ENCODE assay signal across 8 mouse cellular contexts in the genomic region with DNA sequence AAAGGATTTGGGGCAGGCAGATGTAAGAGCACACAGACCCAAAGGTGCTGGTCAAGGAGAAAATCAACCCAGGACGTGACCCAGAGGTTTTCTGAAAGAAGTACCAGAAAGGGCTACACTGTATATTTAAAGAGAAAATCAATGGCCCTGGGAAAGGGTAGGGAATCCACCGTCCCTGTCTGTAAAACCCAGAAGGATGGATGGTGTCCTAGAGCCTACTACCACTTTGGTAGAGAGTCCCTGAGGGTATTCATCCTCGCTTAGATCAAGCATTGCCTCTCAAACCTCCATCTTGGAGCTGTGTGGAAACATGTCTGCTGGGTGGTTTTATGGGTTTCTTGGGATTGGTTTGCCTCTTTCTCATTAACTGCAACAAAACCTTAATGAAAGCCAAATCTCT. TPM values are rescaled to one million over a fixed set of nuclear protein-coding genes. Genes with fewer than 3 reads are reported as not detected.
DNase-seq lines count a peak whose midpoint lies in the region; ATAC-seq lines count a peak whose summit lies in the region.

No protein-coding gene starts in this region.

- peak overlapping the region; percentile 82 for H3K9ac ChIP-seq in liver, embryonic 12.5 days

- no peaks in the 10 kb centered on the region for H3K27me3 ChIP-seq in liver, embryonic 12.5 days (replicated peaks)

- no peaks in the 10 kb centered on the region for H3K36me3 ChIP-seq in liver, embryonic 12.5 days

- H3K4me2 ChIP-seq in liver, embryonic 12.5 days: peak overlapping the region; percentile 99

- peak; percentile 46 for DNase-seq in cerebellum, adult 9-10 months
- DNase-seq in cerebellum, adult 18-20 months: no peak
- DNase-seq in thymus, postnatal 14 days: peak; percentile 16
- DNase-seq in thymus, postnatal 0 days (ENCODE audit: low spot score): no peak
- no peak for DNase-seq in layer of hippocampus, postnatal 14 days (ENCODE audit: low spot score in 2 of 2)
- DNase-seq in right cerebral cortex, adult 18-20 months: no peak
- DNase-seq in left cerebral cortex, adult 9 months (ENCODE audit: low spot score in 2 of 2): no peak

- 51% methylated on average over 3 of the region's 3 CpGs for WGBS in liver, embryonic 12.5 days (ENCODE audit: insufficient replicate concordance)

- no peaks in the 10 kb centered on the region for H3K9me3 ChIP-seq in liver, embryonic 12.5 days (replicated peaks)

- peak overlapping the region; percentile 80 for H3K4me3 ChIP-seq in liver, embryonic 12.5 days

- no peak for ATAC-seq in liver, embryonic 12.5 days

- peak overlapping the region; percentile 79; the same call in 1 of the 2 replicates for H3K27ac ChIP-seq in liver, embryonic 12.5 days

- H3K4me1 ChIP-seq in liver, embryonic 12.5 days: peaks cover 41% of the 10 kb centered on the region

RNA-seq across cellular contexts. Expression of a gene that starts 1.0 kb away (rescaled TPM):
- 106 and 112 TPM in 2 replicates for polyA plus RNA-seq in thymus, postnatal 0 days (2015; fragmentation: Nextera tagmentation; extraction: Ambion mirVana)
- polyA plus RNA-seq in liver, embryonic 12.5 days (2016; fragmentation: Nextera tagmentation; extraction: Ambion mirVana): 9.2 and 10.4 TPM in 2 replicates
- total RNA-seq in layer of hippocampus, postnatal 14 days (2021): 10 to 100 TPM; 19.3 to 21.3 TPM

RNA-seq across cellular contexts. Expression of a gene that starts 1.1 kb away (rescaled TPM):
- 127 and 129 TPM in 2 replicates for polyA plus RNA-seq in thymus, postnatal 0 days (2015; fragmentation: Nextera tagmentation; extraction: Ambion mirVana)
- 19.7 and 21.7 TPM in 2 replicates for polyA plus RNA-seq in liver, embryonic 12.5 days (2016; fragmentation: Nextera tagmentation; extraction: Ambion mirVana)
- 10 to 100 TPM; 38.5 to 42.3 TPM for total RNA-seq in layer of hippocampus, postnatal 14 days (2021)

RNA-seq across cellular contexts. Expression of a gene that starts 45.4 kb away (rescaled TPM):
- polyA plus RNA-seq in thymus, postnatal 0 days (2015; fragmentation: Nextera tagmentation; extraction: Ambion mirVana): 0.19 and 0.38 TPM in 2 replicates
- polyA plus RNA-seq in liver, embryonic 12.5 days (2016; fragmentation: Nextera tagmentation; extraction: Ambion mirVana): not detected in 2 replicates
- total RNA-seq in layer of hippocampus, postnatal 14 days (2021): under 1 TPM in 1 of 2 experiments, not detected in 1; 0.41 TPM

RNA-seq across cellular contexts. Expression of a gene that starts 52.6 kb away (rescaled TPM):
- polyA plus RNA-seq in thymus, postnatal 0 days (2015; fragmentation: Nextera tagmentation; extraction: Ambion mirVana): 6.8 and 7.2 TPM in 2 replicates
- not detected in 2 replicates for polyA plus RNA-seq in liver, embryonic 12.5 days (2016; fragmentation: Nextera tagmentation; extraction: Ambion mirVana)
- not detected for total RNA-seq in layer of hippocampus, postnatal 14 days (2021)

RNA-seq across cellular contexts. Expression of a gene that starts 59.7 kb away (rescaled TPM):
- polyA plus RNA-seq in thymus, postnatal 0 days (2015; fragmentation: Nextera tagmentation; extraction: Ambion mirVana): 84.3 and 87.2 TPM in 2 replicates
- 28.4 and 30.0 TPM in 2 replicates for polyA plus RNA-seq in liver, embryonic 12.5 days (2016; fragmentation: Nextera tagmentation; extraction: Ambion mirVana)
- 10 to 100 TPM; 49.9 to 53.6 TPM for total RNA-seq in layer of hippocampus, postnatal 14 days (2021)

Comparison
In these comparisons a context has a peak if more than half of its experiments do, and no peak if none do; other contexts are left out.
1. DNase-seq: peak in cerebellum, adult 9-10 months (single experiment) and thymus, postnatal 14 days (single experiment); none in cerebellum, adult 18-20 months (0 of 2), thymus, postnatal 0 days (single experiment), layer of hippocampus, postnatal 14 days (0 of 2), right cerebral cortex, adult 18-20 months (single experiment) and left cerebral cortex, adult 9 months (0 of 2).